Mouse (Mus musculus): Measurements from ENCODE around the gene Ep400.

Ep400 gene

DNA sequence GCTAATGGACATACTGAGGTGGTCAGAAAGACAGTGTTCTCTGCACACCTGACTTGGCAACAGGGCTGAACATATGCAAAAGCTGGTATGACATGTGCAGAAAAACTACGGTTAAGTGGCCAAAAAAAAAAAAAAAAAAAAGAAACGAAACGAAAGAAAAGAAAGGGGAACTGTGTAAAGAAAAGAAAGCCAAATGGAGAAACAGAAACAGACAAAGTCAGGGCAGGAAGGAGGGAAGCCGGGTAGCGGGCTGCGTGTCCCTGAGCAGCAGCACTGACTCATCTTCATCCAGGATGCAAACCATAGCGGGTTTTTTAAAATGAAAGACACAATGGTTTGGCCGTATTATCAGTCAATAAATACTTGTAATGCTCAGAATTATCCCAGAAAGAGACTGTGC, 88.5 kb downstream of the Ep400 start:
- no peak for DNase-seq (ENCODE audit: extremely low read depth, low read depth)

DNA sequence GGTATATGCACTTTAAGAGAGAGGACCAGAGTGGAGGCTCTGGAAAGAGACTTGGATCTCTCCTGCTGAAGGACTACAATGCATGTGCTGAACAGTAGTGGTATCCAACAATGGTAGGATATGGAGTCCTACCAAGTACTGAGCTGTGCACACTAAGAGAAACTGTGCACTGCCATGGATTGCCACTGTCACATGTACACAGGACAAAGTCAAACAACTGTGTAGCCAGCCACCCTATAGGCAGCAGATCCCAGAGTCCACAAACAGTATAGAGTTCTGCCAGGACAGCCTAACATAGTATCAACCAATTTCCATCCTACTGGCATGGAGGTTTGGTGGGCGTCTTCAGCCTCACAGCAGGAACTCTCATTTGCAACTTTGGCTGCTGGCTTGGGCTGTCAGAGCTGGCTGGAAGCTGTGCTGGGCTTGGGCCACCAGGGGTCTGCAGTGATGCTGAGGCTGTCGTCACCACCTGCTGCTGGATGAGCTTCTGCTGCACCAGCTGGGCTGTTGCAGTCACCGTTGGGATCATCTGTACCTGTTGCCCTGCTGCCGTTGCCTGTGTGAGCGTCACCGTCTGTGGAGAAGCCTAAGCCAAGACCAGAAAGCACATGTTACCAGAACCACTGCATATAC, 104.9 kb downstream of the Ep400 start:
- no peak for DNase-seq (ENCODE audit: extremely low read depth, low read depth)

DNA sequence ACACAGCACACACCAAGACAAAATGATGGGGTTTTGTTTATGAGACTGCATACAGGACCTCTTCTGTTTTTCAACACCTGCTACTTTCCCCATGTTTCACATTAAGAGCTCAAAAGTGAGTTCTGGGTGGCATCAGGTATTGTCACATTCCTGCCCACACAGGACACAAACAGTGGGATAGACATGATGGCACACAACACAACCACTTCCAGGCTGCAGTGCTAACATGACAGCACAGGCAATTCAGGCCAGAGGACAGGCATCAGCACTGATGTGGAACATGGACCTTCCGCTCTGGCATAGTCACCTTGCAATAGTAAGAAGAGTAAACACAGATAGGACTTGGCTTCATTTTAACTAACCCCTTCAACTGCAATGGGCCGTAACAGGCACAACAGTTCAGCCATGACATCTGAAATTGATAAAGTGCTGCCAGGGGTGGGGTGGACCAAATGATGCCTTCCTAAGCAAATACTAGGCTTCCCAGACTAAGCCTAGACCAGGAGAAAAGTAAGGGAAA, 105.7 kb downstream of the Ep400 start:
- no peak for DNase-seq (ENCODE audit: extremely low read depth, low read depth)

DNA sequence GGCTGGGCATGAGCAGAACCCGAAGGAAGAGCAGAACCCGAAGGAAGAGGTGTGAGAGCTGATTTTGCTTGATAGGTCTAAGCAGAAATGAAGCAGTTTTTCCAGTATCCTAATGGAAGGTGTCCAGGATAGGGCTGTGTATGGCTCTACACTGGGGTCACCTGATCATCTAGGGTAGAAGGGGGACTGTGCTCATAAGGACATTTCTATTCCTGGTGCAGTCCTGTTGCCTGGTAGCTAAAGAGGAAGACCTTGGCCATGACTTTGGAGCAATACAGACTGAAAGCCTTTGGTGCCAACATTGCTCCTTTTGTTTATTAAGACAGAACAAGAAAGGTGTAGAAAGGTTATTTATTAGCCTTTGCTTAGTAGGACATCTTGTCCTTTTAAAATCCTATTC, 106.5 kb downstream of the Ep400 start:
- DNase-seq (ENCODE audit: extremely low read depth, low read depth): no peak

DNA sequence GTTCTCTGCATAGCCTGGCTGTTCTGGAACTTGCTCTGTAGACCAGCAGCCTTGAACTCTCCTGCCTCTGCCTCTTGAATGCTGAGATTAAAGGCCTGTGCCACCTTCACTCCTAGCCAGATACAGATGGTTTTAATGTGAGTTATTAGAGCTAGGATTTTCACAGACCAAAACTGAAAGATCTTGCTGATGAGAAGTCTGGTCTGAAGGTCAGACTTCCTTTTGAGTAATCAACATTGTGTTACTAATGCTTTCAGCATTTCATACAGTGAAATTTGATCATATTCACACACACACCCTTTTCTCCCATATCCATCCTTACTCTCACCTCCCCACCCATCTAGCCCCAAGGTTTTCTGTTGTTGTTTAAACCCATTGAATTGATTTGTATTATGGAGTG, 110.8 kb downstream of the Ep400 start:
- no peak for DNase-seq (ENCODE audit: extremely low read depth, low read depth)

DNA sequence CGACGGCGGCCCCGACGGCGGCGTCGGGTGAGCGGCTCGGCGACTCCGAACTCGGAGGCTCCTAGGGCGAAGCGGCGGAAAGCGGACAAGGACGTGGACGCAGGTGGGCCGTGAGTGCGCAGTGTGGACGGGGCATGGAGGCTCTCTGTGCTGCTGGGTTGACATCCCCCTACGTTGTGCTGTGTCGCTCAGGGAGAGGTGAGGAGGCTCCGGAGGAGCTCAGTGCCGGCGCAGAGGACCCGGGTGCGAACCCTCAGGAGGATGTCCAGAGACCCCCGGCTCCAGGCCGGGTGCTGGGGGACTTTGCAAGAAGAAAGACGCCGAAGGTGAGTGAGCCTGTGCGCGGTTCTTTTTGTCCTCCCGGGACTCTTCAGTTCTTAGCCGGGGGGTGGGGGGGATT, 116.8 kb downstream of the Ep400 start:
- DNase-seq (ENCODE audit: extremely low read depth, low read depth): peak; percentile 6

DNA sequence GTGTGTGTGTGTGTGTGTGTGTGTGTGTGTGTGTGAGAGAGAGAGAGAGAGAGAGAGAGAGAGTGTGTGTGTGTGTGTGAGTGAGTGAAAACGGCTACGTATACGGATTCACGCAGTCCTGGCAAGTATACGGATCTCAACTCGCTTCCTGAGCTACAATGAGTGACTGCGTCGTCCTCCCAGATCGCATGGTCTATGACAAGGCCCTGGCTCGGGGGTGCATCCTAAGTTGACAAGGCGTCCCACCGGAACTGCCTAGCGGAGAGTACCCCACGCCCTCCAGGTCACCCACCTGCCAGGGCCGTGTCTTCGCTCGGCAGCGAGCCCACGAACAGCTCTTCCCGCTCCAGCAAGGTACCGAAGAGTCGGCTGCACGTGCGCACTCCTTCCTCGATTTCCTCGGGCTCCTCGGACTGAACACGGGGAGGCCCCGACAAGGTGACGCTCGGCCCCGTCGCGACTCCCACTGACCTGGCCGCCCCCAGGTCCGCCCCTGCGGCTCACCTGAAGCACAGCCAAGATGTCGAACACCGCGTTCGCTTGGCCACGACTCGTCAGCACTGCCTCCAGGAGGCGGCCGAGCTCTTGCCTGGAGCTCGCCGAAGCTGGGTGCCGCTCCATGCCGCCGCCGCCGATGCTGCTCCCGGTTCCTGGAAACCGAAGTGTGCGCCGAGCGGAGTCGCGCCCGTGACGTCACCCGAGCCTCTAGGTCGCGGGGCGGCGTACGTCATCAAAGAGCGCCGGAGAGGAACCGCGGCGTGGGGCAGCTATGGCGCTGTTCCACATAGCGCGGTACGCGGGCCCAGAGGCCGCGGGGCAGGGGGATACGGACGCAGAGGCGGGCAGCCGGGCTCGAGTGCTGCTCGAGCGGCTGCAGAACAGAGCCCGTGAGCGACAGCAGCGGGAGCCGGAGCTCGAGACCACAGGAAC, 117.5 kb downstream of the Ep400 start, which contains the start of the genes Noc4l and Ddx51:
TSS of gene Noc4l (minus strand) at position 699 of the 930 bp plus-strand sequence.
TSS of gene Ddx51 (plus strand) at position 733 of the 930 bp plus-strand sequence.
- peak; percentile 66 for DNase-seq (ENCODE audit: extremely low read depth, low read depth)

DNA sequence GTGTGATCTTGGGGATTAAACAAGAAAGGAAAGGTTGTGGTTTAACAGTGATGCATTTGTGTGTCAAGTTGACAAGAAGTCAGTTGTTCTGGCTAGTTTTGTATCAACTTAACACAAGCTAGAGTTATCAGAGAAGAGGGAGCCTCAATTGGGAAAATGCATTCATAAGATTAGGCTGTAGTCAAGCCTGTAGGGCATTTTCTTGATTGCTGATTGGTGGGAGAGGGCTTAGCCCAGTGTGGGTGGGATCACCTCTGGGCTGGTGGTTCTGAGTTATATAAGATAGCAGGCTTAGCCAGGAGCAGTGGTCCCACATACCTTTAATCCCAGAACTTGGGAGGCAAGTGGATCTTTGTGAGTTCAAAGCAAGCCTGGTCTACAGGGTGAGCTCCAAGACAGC, 124.1 kb downstream of the Ep400 start:
- no peak for DNase-seq (ENCODE audit: extremely low read depth, low read depth)

DNA sequence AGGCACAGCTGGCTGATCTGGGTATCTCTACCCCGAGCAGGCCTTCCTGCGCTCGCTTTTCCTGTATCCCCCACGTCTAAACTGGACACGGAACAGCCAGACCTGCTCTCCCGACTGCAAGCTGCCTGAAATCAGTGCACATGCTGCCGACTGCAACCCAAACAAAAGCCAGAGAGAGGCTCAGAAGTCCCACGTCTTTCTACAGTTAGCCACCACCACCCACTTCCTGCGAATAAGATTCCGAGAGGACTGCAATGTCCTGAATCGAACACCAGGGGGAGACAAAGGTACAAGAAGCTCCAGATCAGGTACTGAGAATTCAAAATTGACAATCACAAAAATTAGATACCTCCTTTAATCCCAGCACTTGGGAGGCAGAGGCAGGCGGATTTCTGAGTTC, 131.1 kb downstream of the Ep400 start:
- peak; percentile 56 for DNase-seq (ENCODE audit: extremely low read depth, low read depth)

DNA sequence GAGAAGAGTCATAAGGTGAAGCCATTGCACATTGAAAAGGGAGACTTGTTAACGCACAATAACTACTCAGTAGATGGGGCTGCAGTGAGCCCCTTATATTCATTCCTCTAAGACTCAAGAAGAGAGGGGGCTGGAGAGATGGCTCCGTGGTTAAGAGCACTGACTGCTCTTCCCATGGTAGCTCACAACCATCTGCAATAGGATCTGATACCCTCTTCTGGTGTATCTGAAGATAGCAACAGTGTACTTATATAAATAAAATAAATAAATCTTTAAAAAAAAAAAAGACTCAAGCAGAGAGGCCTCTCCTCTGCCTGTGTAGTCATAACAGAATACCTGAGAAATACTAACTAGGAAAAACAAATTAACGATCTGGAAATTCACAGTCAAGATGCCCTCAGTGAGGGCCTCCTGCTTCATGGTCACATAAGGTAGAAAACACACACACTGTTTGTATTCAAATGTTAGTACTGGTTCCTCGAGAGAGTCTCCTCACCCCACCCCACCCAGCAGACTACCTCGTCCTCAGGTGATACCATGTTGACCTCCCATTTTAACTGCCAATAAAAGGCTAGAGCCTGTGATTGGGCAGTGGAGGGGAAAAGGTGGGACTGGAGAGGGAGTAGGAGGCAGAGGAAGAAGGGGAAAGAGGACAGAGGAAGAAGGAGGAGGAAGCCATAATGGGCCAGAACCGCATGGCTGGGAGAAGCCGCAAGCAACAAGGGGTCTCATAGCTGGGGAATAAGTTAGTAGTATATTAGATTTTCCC, 132.0 kb downstream of the Ep400 start:
- DNase-seq (ENCODE audit: extremely low read depth, low read depth): no peak

DNA sequence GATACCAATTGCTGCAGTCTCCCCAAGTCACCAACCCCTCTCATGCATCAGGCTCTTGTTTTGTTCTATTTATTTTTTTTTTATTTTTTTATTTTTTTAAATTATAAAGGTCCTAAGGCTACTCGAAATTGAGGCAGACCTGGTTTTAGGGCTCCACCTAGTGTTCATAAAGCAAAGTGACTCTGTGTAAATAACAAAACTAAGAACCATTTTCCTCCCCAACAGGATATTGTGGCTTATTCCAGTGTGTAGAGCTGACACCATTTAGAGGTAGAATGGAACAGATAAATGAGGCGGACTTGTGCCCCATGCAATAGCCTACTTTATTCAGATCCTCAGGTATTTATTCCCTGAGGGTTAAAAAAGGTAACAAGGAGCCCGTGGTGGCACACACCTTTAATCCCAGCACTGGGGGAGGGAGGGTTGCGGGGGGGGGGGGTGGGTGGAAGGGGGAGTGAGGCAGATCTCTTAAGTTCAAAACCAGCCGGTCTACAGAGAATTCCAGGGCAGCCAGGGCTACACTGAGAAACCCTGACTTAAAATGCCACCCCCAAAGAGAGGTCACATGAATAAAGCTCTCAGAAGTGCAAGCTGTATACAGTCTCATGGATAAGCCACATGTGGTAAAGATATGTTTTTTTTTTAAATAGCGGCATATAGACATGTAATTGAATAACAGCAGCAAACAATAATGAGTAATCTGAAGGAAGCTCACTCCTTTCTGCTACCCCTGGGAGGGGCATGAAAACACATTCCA, 134.4 kb downstream of the Ep400 start:
- DNase-seq (ENCODE audit: extremely low read depth, low read depth): no peak

DNA sequence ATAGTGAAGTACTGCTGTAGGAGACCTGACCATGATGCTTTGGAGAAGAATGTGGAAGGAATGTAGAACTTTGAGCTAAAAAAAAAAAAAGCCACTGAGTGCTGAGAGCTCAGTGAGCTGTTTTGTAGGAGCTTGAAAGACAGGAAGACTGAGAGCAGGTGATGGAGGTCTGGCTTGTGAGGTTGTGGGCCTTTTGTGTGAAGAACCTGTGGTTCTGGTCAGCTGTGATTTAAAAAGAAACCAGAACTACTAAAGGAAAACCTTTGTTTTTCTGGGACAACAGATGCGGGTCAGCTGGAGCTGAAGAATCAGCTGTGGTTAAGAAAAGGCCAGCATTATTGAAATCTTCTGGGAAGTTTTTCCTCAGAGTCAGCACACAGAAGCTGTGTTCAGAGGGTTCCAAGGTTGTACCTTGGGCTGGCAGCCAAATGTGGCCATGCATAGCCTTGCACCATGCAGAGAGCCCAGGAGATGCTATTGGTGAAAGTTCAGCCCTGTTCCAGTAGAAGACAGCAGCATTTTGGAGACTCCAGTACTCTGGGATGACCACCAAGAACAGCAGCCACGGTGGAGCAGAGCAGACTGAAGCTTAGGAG, 140.9 kb downstream of the Ep400 start:
- DNase-seq (ENCODE audit: extremely low read depth, low read depth): no peak

DNA sequence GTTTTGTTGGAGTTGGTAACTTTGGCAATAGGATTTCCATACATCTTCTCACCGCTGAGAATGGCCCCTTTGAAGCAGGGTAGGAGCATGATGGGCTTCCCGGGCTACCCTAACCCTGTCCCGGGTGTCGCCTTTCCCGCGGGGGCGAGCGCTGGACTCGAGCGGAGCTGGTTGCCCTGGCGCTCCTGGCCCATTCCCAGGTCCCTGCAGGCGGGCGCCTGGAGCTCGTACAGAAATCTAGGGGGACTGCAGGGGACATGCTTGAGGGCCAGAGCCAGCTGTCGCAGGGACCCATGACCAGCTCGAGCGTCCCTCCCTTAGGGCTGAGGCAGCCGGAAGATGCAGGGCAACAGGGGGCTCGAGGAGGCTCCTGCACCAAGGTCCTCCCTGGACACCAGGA, 142.4 kb downstream of the Ep400 start:
- no peak for DNase-seq (ENCODE audit: extremely low read depth, low read depth)

DNA sequence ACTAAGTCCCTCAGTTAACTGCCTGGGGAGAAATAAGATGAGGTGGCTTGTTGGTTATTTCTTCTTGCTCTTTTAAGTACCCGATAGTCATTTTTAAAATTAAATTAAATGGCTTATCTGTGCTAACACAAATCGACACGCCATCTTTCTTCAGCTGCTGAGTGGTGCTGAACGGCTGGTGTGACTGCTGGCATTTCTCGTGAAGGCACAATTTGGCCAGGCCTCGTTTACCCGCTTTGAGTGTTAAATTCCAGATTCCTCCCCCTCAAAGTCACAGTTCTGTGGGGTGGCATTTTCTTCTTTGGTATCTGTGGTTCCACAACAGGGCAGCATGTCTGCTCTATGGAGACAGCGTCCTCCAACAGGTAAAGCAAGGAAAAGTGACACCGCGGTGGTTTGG, 143.2 kb downstream of the Ep400 start:
- no peak for DNase-seq (ENCODE audit: extremely low read depth, low read depth)

DNA sequence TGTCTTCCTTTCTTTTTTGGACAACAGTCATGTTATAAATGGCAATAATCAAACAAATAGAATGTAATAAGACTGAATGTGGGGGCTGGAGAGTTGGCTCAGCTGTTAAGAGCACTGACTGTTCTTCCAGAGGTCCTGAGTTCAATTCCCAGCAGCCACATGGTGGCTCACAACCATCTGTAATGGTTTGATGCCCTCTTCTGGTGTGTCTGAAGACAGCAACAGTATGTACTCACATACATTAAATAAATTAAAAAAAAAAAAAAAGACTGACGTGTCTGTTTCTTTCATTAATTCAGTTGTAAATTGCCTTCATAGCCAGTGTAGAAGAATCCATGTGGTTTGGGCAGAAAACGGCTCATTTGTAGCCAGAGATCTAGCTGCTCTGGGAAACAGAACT, 146.2 kb downstream of the Ep400 start:
- DNase-seq (ENCODE audit: extremely low read depth, low read depth): no peak

DNA sequence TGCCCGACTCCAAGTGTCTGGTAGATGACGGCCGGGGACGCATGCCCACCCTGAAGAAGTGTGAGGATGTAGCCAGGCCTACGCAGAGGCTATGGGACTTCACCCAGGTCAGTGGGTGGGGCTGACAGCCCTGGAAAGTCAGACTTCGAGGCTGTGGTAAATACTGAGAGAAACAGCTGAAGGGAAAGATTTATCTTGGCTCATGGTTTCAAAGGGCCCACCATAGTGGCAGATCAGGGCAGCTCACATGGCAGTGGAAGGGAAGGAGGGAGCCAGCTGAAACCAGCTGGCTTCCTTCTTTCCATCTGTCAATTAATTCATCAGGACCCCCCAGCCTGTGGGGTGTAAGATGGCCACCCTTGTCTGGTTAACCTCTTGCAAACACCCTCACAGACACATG, 151.3 kb downstream of the Ep400 start:
- no peak for DNase-seq (ENCODE audit: extremely low read depth, low read depth)
